Mouse (Mus musculus) cerebellum, adult 2 months (tissue): ENCODE data around the gene R3hdml.

Experiments
- CTCF ChIP-seq: fragments of 200-500 bp; IDR thresholded peaks from 2 replicates; pipeline ENCODE4 v1.5.1; 2011; ENCODE audit warnings: low read depth, mild to moderate bottlenecking, control low read depth, low read length, moderate library complexity, borderline replicate concordance; ENCODE audit not compliant: insufficient read depth
- POLR2A ChIP-seq: fragments of 200-500 bp; IDR thresholded peaks from 2 replicates; pipeline ENCODE4 v1.6.1; 2011; ENCODE audit warnings: low read length, control low read depth, borderline replicate concordance; ENCODE audit not compliant: insufficient read depth

GRCm38 (mm10) chr2:163489725-163490291 is 2.3 kb upstream of the R3hdml start:
- TF ChIP-seq CTCF, result no peak
- TF ChIP-seq POLR2A, result no peak
